Mouse (Mus musculus) thymus, adult 18-20 months (tissue): Measurements from ENCODE around the gene Tgif2.
"Not testable (repeated sequence)": the region's sequence is repeated elsewhere in the genome, so short reads cannot be mapped to it uniquely, and the experiment has no call there.

ENCODE experiments used
- DNase-seq, 2 experiments: peaks; one replicate each; pipeline ENCODE4 v3.0.0; 2022; ENCODE audit warnings: mixed read lengths in 2 of 2

Gene Tgif2

DNA sequence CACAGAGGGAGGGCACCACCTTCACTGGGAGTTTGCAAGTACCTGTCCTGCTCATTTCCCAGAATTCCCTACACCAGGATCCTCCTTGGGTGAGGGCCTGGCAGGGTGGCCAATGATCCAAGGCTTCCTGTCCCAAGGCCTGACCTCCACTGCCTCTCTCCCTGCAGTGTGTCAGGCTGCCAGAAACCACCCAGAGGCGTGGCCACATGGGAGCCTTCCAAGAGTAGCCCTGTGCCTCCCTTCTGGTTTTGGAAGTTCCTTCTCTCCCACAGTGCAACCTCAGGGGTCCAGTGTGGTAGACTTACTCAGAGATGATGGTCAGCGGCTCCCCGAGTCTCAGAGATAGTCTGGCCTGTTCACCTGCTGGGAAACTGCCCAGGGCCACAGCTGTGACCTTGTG lies 39.7 kb downstream of the Tgif2 start:
- DNase-seq, result no peak

DNA sequence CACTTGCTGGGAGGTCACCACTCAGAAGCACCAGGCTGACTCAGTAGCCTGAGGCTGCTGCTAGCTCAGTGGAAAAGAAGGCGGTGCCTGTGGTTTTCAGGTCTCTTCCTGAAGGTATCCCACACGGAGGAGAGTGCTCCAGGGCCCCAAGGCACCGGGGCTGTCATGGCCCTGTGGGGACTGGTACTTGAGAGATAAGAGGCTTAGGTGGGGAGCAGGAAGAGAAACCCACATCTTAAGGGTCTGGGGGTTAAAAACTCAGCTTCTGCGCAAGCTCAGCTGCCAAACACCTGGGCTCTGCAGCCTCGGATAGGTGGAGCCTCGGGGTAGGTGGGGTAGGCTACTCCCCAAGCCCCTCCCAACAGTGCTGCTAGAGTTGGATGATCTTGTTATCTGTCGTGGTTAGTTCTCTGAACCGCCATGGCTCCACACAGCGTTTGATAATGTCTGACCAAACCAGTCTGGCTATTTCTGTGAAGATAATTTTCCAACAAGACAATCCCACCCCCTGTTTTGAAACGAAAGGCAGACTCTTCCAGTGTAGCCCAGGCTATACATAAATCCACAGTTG lies 42.7 kb downstream of the Tgif2 start:
- peak; percentile 85 to 93 for DNase-seq

DNA sequence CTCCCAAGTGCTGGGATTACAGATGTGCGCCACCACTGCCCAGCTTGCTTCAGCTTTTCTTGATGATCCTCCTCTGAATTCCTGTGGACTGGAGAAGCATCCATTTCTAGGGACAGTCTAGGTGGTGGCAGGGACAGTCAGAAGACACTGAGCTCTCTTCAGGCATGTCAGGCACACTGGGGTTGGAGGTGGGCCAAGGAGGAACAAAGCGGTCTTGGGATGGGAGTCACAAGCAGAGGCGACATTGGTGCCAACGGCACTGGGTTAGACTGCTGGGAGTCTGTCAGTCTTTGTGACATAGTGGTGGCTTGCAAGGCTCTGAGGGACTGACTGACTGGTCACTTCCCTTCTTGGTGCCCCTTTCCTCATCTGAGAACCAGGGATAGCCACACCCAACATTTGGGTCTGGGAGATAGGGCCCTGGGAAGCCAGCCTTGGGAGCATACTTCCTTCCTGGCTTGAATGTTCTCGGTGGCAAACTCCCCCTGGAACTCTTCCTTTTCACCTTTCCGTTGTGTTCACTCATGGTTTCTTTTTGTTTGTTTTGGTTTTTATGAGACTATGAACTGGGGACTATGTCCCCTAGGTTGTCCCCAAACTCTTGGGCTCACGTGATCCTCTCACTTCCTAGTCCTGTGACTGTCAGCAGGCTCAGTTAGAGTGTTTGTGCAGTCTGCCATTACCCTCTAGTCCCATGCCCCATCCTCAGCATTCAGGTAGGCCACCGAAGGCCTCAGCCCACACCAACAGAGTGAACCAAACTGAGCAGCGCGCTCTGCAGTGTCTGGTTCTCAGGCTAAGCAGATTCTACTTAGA lies 44.8 kb downstream of the Tgif2 start:
- DNase-seq, result no peak

DNA sequence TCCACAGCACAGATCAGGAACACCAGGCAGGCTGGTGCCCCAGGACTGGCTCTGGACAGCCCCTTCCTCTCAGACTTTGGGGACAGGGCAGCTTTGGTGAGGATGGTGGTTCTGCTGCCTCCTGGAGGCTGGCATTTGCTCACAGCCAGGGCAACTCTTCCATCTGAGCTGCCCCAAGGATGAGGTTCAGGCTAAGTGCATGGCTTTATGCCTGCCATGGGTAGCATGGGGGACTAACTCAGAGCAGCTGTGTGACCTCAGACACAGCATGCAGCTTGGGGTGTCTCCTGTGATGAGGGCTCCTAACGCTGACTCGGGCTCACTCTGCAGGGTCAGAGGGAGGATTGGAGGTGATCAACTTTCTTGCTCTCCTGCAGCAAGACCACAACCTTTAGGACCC lies 45.9 kb downstream of the Tgif2 start:
- DNase-seq, result peak in 1 of 2 experiments; percentile 35

DNA sequence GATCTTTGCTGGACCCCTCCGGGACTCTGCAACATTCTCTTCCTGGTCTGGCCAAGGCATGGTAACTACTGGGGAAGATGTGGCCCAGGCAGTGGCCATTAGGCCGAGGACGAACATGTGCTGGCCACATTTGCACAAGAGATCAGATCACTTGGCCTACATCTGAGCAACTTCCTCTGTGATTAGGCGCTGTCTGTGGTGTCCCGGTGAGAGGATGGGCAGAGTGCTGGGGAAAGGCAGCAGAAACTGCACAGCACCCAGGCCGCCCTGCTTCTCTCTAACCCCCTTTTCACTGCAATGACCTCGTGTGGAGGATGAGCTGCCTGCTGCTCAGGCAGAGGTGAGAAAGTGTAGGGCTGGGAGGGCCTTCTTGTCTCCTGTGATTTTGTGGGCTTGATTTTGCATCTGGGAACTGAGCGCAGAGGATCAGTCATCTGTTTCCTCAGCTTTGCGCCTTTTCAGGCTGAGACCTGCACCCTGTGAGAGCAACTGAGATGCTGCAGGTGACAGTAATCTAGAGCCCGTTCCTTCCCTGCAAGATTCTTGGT lies 46.4 kb downstream of the Tgif2 start:
- DNase-seq, result peak in 1 of 2 experiments; percentile 50

DNA sequence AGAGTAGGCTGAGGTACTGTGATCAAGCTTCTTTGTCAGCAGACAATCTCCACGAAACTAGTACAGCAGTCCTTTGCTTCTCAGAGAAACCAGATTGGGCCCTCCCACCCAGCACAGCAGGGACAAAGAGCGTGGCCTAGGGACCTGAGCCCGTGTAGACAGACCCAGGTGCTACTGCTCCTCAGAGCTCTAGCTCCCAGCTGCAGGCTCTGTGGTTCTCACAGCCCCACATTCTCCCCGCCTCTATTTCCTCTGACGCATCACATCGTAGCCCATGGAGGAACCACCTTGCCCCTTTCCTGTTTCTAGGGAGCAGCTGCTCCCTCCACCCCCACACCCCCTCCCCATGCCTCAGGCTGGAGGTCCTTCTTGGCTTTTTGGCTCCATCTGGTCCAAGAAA lies 47.2 kb downstream of the Tgif2 start, which contains the start of gene Sla2:
Gene Sla2 (minus strand): TSS at position 176 of the 400 bp plus-strand sequence.
- DNase-seq, result peak; percentile 85 to 93

DNA sequence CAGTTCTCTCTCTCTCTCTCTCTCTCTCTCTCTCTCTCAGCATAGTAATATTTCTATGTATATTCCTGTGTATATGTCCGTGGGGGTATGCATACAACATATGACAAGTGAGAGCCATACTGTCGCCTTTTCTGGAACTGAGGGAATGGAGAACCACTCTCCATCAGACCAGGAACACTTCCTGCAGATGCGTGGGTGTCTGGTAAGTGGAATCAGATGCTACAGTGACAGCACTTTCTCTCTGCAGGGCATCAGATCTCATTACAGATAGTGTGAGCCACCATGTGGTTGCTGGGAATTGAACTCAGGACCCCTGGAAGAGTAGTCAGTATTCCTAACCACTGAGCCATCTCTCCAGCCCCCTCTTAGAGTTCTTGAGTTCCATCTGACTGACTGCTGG lies 48.7 kb downstream of the Tgif2 start:
- DNase-seq, result no peak

DNA sequence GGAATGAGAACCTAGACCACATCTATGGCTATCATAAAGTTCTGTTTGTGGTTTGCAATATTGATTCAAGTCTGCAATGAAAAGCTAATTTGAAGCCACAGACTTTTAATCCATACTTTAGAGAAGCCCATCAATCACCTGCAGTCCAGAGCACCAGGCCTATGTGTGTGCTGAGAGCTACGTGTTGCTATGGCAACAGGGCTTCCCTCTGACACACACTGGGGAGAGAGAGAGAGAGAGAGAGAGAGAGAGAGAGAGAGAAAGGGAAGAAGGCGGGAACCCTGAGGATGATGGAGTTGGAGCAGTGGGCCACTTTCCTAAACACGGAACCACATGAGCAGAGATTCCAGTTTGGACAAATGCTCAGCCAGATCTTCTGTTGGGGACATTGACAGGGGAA lies 52.4 kb downstream of the Tgif2 start:
- DNase-seq, result no peak

DNA sequence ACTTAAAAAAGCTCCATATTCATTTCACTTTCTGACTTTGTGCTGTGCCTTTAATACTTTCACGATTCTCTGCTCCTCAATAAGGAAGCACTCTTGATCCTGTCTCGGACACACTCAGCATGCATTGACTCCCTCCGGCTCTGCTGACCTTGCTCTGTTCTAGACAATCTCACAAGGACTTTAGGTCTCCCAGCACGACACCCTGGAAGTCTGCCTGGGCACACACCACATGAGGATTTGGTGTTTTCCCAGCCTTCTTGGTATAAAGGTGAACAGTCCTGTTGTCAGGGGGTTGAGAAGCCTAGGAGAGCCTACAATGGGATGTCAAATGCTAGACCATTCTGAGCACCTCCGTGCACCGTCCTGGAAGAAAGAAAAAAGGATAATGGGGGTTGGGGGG lies 53.0 kb downstream of the Tgif2 start:
- no peak for DNase-seq

DNA sequence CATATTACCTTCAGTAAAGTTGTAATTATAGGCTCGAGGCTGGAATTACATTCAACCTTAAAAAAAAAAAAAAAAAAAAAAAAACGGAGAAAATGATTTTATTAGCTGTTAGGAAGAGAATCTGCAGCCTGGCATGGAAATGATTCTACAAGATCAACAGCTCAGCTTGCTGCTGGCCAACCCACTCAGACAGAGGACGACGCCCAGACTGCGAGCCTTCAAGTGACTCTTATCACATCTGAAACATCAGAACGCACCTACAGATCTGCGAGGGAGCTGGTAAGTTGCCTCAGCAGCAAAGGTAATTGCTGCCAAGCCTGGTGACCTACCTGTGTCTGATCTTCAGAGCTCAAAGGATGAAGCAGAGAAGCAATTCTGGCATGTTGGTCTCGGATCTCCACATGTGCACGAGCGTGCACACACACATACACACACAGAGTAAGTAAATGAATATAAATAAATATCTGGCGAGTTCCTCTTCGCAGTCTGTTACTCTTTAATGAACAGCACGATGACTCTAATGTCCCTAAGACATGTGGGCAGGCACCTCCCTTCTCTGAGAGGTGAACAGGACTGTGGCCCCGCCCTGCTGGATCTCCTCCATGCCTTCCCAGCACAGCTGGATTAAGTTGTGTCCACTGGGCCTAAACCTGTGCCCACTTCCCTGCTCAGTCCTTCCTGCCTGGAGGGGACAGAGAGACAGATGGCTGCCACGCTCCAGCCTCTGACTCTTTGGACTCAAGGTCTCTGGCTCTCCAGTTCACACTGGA lies 54.9 kb downstream of the Tgif2 start:
- DNase-seq, result no peak

DNA sequence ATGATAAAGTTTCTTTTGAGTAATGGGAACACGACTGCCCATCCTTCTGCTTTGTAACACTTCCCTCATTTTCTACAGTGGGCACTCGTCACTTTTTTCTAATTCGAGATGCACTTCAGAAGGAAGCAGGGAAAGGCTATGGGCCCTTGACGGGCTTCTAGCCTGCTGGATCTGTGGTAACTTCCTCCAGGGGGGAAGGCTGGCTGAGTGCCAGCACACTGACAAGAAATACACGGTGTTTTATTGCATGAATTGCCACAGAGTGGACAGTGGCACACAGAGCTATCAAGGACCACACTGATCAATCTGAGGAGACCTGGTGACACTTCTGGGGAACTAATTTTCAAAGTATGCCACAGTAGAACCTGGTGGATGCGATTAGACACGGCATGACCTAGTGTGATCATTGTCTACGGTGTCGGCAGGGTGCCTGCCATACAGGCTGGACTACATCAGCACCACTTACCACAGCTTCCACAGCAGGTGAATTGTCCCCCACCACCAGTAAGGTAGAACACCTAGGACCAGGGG lies 56.6 kb downstream of the Tgif2 start:
- no peak for DNase-seq

DNA sequence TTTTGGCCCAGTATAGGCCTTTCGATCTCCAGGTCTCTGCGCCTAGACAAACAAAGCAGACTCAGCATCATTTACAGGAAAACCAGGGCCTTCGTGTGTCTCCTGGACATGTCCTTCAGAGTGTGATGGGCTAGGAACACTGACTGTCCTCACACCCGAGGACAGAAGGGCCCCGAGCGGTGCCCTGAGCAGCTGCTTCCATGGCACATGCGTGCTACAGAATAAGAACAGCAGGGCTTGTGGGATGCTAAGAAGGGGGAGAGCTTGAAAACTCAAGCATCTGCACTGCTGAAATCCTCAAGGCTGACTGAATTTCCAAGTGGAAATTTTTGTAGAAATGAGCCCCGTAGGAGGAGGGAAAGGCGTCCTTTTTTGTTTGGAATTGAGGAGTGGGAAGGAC lies 57.2 kb downstream of the Tgif2 start:
- DNase-seq, result no peak

DNA sequence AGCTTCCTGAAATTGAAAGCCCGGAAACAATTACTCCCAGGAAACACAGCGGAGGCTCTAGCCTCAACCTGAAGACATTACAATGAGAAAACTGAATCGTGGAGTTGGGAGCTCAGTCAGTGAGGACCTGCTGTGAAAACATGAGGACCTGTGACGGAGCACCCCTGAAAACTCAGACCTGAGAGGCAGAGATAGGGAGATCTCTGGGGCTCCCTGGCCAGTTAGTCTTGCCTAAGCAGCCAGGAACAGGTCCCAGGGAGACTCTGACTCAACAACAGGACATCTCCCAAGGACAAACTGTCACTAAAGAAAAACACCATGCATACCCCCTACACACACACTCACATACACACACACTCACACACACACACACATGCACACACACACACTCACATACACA lies 58.6 kb downstream of the Tgif2 start:
- DNase-seq, result no peak

DNA sequence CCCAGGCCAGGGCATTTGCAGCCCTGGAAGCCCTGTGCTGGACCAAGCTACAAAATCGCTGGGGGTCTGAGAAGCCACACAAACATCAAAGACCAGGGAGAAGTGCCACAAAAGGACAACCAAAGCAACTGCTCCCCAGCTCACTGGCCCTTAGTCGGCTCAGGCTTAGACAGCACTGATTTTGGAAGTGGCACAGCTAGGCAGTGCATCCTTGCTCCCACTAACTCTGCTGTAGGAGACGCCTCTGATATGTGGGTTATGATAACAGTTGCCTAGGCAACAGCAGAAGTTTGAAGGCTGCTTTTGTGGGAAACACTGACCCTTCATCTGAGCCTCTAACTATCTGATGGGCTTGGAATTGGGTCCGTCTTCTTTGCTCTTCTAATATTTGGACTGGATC lies 59.4 kb downstream of the Tgif2 start:
- no peak for DNase-seq

DNA sequence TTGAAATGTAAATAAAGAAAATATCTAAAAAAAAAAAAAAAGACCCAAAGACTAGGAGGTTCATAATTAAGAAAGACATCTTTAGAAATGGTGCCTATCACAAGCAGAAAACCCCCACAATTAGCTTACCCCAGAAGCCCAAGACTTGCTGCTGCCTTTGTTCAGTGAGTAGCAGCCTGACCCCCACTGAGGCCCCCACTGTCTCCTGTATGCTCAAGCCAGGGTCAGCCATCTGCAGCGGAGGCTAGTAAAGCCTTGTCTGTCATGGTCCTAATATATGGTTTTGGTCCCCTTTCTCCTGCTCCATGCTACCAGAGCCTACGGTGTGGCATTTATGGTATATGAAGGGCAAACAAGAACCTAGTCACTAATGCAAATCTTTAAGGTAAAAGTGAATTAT lies 61.5 kb downstream of the Tgif2 start:
- DNase-seq, result no peak

DNA sequence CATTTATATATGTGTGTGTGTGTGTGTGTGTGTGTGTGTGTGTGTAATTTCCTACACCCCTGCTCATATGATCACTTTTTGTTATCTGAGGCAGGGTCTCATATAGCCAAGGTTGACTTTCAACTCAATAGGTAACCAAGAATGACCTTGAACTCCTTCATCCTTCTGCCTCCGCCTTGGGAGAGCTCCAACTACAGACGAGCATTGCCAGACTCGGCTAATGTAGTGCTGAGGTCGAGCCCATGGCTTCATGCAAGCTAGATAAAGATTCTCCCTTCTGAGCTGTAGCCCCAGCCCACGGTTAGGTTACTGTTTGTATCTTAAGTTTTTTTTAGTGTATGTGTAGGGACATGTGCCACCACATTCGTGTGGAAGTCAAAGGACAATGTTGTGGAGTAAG lies 62.1 kb downstream of the Tgif2 start:
- DNase-seq, result no peak

DNA sequence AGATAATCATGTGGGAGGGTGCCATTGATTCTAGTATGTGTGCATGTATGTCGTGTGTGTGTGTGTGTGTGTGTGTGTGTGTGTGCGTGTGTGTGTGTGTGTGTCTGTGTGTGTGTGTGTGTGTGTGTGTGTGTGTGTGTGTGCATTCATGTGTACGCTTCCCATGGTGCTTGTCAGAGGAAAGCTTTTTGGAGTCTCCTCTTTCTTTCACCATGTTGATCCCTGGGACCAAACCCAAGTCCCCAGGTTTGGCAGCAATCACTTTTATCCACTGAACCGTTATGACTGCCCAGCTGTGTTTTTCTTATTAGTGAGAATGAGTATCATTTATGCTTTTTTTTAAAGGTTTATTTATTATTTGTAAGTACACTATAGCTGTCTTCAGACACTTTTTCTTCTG lies 62.6 kb downstream of the Tgif2 start:
- not testable (repeated sequence) for DNase-seq

DNA sequence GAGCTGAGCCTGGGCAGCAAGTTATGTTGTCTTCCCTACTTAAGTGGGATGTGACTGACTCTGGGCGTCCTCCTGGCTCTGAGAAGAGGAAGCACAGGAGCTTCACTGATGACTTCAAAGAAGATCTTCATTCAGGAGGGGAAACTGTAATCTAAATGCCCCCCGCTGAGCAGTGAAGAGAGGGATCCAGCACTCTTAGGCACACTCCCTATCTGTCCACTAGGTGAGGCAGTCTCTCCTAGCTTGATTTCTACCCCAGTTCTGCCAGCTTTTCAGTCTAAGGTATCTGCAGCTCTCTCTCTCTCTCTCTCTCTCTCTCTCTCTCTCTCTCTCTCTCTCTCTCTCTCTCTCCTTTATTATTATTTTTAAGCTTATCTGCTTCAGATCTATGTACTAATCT lies 63.6 kb downstream of the Tgif2 start:
- no peak for DNase-seq
